Mouse (Mus musculus): Measurements from ENCODE around the gene Ccr7.

Gene Ccr7

DNA sequence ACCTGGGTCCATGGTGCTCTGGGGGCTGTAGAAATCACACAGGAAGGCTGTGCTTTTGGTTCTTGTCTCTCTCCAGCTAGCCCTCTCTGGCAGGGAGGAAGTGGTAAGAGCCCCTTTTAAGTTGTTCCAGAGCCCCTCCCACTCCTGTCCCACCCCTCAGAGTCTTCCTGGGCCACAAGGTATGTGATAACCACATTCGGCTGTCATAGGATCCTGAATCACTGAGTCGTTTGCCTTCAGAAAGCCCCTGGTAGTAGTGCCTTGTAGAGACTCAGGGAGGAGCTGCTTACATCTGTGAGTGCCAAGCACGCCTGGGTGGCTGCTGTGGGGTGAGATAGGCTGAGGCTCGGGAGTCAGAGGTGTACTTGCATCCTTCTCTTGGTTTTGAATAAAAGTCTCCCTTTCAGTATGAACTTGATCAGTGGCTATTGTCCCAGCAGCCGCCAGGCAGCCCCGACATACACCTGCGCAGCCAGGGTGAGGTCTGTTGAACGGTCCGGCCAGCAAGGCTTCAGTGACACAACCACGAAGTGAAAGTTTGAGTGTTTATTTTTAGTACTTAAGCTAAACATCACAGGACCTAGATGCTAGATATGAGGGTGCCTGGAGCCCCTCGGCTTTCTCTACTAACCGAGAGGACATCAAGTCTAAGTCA is at the start of gene Ccr7:
Gene Ccr7 (minus strand): TSS at position 91 of the 655 bp plus-strand sequence.
- DNase-seq: no peak

- DNase-seq: peak; percentile 74
Observed at GRCm38 (mm10) chr11:99189154-99189582, 34.3 kb upstream of the Ccr7 start.

DNA sequence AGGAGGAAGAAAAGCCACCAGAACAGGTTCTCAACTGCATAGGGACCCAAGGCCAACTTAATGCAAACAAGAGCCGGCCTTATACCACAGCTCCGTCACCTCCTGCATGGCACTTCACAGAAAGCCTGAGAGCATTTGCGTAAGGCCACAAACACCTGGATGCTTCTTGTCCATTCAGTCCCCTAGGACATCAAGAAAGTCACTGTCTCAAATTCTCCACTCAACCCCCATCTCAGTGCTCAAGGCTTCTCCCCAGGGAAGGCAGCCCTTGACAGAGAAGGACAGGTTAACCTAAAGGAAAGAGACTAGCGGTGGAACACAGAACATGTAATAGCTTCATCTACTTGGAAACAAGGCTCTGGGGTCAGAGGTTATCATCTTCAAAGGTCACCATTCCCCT is 32.5 kb upstream of the Ccr7 start:
- no peak for DNase-seq

GRCm38 (mm10) chr11:99186836-99187235 is 32.0 kb upstream of the Ccr7 start:
- no peak for DNase-seq

DNA sequence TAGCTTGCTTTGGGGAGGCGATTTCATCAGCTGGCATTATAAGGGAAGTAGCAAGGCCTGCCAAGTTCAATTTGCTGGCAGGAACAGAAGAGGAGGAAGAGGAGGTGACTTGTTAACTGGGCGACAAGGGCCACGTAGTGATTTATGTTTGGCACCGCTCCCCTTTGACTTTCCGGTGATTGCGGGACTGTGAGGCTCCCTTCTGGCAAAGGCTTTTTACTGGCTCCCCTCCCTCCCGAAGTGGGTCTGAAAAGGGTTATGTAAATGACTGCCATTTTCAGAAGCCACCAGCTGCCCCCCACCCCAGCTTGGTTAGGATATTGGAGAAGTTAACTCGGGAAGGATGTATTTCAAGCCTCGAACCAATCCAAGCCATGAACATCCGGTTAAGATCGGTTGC is 27.7 kb upstream of the Ccr7 start:
- DNase-seq: no peak

- no peak for DNase-seq
Observed at GRCm38 (mm10) chr11:99180071-99180470, 25.2 kb upstream of the Ccr7 start.

GRCm38 (mm10) chr11:99177925-99178198 is 23.0 kb upstream of the Ccr7 start:
- no peak for DNase-seq

GRCm38 (mm10) chr11:99177054-99177924 is 22.4 kb upstream of the Ccr7 start:
- DNase-seq: no peak

GRCm38 (mm10) chr11:99172002-99172401 is 17.1 kb upstream of the Ccr7 start:
- DNase-seq: no peak

DNA sequence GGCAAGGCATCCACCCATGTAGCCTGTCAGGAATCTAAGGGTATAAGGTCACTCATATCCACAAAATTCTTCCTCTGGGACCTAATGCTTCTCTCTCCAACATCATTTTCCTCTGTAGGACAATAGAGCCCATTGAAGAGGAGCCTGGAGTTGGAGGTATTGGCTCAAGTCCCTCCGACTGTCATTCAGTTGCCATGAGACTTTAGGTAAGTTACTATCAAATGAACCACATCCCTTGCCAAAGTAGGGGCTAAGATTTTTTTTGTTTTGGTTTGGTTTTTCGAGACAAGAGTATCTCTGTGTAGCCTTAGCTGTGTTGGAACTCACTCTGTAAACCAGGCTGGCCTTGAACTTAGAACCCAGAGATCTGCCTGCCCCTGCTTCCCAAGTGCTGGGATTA is 16.6 kb upstream of the Ccr7 start:
- DNase-seq: no peak

- no peak for DNase-seq
Observed at GRCm38 (mm10) chr11:99170547-99171267, 15.8 kb upstream of the Ccr7 start.

- DNase-seq: no peak
Observed at GRCm38 (mm10) chr11:99170005-99170404, 15.1 kb upstream of the Ccr7 start.

DNA sequence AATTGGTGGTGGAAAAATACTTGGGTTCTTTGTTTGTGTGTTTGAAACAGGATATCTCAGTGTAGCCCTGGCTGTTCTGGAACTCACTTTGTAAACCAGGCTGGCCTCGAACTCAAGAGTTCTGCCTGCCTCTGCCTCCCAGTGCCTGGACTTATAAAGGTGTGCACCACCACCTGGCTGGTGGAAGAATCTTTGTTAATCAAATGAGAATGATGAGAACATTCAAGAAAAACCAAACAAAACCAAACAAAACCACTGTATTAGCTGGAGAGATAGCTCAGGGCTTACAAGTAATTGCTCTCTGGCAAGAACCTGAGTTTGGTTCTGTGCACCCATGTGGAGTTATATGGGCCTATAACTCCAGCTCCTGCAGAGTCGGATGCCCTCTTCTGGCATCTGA is 14.6 kb upstream of the Ccr7 start:
- DNase-seq: no peak

DNA sequence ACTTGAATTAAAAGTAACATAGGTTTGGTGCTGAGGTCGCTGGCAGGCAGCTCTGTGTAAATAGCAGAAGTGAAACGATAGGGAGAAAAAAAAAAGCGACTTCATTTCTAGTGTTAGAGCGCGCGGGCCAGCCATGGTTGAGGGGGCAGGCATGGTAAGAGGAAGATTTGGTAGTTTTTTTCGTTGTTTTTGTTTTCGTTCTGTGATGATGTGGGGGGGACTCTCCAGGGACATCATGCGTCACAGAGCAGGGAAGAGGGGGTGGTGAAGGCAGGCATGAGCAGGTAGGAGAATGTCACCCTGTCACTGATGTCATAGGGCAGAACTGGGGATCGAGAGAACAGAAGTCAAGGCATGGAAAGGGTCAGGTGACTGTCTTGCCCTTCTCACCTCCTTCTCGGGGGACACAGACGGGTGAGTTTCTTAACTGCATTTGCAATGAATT is 13.2 kb upstream of the Ccr7 start:
- DNase-seq: no peak

GRCm38 (mm10) chr11:99167576-99167975 is 12.7 kb upstream of the Ccr7 start:
- DNase-seq: no peak

GRCm38 (mm10) chr11:99166241-99166640 is 11.4 kb upstream of the Ccr7 start:
- DNase-seq: no peak

DNA sequence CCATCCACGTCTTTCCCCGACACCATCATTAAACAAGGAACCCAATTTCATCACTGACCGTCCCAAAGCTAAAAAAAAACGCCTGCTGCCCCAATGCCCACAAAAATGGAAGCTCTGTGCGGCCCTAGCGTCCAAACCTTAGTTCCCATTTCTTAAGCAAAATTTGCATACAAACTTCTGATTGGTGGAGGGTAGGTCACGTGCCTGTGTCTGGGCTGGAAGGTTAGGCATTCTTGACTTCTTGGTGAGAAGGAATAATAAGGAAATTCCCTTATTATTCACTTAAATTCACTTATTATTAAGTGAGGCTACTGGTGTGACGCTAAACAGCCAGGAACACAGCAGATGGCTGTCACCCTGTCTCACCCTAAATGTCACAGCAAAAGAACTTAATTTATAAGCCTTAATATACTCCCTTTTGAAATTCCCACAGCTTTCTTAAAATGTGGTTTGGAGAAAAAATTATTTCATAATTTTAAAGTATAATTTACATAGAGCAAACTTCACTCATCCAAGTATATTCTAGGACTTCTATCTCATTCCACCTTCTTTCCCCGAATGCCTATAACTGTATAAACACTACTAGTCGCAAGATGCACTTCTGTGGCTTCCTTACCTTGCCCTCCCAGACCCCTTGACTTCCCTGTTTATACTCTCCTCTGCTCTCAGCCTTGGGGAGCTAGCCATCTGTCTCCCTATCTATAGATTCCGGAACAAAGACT is 10.3 kb upstream of the Ccr7 start:
- no peak for DNase-seq

- no peak for DNase-seq
Observed at GRCm38 (mm10) chr11:99162972-99163686, 8.3 kb upstream of the Ccr7 start.

DNA sequence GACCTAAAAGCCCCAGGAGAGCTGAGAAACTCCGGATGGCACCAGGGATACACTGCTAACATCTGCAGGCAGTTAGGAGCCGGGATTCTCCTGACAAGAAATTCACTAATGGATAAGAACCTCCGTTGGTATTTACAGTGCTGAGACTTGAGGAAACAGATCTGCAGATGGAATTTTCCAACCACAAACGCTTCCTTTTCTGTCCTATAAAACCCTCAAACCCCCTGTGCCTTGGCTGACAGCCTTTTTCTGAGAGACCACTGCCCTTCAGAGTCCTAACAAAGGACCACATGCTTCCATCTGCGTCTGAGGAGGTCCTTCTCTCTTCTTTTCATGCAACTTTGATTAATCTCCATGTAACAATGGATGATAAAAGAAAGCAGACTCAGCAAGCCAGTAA is 6.8 kb upstream of the Ccr7 start:
- no peak for DNase-seq

DNA sequence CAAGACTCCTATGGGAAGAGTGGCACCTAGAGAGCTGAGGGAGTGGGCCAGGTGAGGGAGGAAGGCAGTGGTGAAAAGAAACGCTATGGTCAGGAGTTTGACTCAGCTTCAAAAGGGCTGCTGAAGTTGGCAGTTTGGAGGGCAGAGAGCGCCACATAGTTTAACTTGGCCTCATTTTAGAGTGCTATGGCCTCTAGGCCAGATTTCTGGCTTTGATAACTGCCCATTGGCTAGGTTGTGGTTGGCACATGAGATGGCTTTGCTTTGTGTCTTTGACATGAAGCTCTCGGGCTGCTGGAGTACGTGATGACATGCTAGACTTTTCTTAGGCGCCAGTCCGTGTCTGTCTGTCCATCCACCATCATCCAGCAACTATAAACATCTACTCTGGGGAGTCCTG is 5.4 kb upstream of the Ccr7 start:
- DNase-seq: no peak

DNA sequence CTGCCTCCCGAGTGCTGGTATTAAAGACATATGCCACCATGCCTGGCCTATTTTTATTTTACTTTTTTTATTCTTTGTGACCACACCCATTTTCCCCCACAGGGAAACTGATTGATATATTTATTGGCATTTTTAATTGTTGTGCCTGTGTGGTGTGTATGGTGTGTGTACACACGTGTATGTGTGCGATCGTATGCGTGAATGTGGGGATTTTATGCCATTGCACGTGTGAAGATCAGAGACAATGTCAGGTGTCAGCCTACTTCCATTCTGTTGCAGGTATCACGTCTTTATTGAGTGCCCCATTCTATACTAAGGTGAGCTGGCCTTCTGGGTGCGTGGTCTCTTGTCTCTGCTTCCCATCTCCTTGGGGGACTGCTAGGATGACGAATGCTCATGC is 940 bp upstream of the Ccr7 start:
- no peak for DNase-seq
